Mouse (Mus musculus) intestine, postnatal 0 days (tissue): ENCODE data around the gene Ephx1. TPM values are rescaled to one million over a fixed set of nuclear protein-coding genes. Genes with fewer than 3 reads are reported as not detected.

ENCODE experiments used
- ATAC-seq: fragments of 200-750 bp; cut with Nextera tagmentation; 2 replicates; pipeline ENCODE4 v1.8.0; 2017; ENCODE audit warnings: mild to moderate bottlenecking, moderate TSS enrichment, moderate library complexity
- H3K27ac ChIP-seq: fragments of 300-500 bp; sonication (generic); 2 replicates; pipeline ENCODE4 v1.5.1; 2014; ENCODE audit warnings: mild to moderate bottlenecking, low read depth, low read length, moderate library complexity
- H3K27me3 ChIP-seq: fragments of 300-500 bp; sonication (generic); replicated peaks from 2 replicates; pipeline ENCODE4 v1.6.1; 2014; ENCODE audit warnings: low read length, mixed read lengths; ENCODE audit not compliant: control insufficient read depth, insufficient read depth
- H3K36me3 ChIP-seq: fragments of 300-500 bp; sonication (generic); 2 replicates; pipeline ENCODE4 v1.6.1; 2014; ENCODE audit warnings: mild to moderate bottlenecking, moderate library complexity; ENCODE audit not compliant: control insufficient read depth, insufficient read depth
- H3K4me1 ChIP-seq: fragments of 300-500 bp; sonication (generic); replicated peaks from 2 replicates; pipeline ENCODE4 v1.6.1; 2014; ENCODE audit warnings: antibody characterized with exemption, low read length, mixed read lengths; ENCODE audit not compliant: control insufficient read depth, insufficient read depth
- H3K4me2 ChIP-seq: fragments of 300-500 bp; sonication (generic); replicated peaks from 2 replicates; pipeline ENCODE4 v1.6.1; 2014; ENCODE audit warnings: low read depth, mild to moderate bottlenecking, moderate library complexity
- H3K4me3 ChIP-seq: fragments of 300-500 bp; sonication (generic); 2 replicates; pipeline ENCODE4 v1.5.1; 2014; ENCODE audit warnings: low read depth, low read length
- H3K9ac ChIP-seq: fragments of 300-500 bp; sonication (generic); 2 replicates; pipeline ENCODE4 v1.6.1; 2014; ENCODE audit warnings: mild to moderate bottlenecking, low read depth, low read length
- H3K9me3 ChIP-seq: fragments of 300-500 bp; sonication (generic); 2 replicates; pipeline ENCODE4 v1.6.1; 2016; ENCODE audit warnings: mixed run types; ENCODE audit not compliant: control insufficient read depth
- CTCF ChIP-seq: sonication (generic); IDR thresholded peaks from 2 replicates; pipeline ENCODE4 v1.5.1; 2016; ENCODE audit warnings: low read depth, mild to moderate bottlenecking, control low read depth, antibody characterized with exemption, moderate library complexity
- WGBS: fragments of 180-500 bp; shearing (Covaris S2); extraction: QIAGEN DNeasy Blood & Tissue Kit; methylation state at CpG from one replicate; pipeline ENCODE4 v1.1.7; 2014; 5-methylcytosine and 5-hydroxymethylcytosine counted together
- polyA plus RNA-seq: library from polyadenylated mRNA; unstranded; fragments of >200 nt; fragmentation: Nextera tagmentation; extraction: Ambion mirVana; gene quantifications from 2 replicates; pipeline ENCODE4 v1.2.1, GENCODE M21; 2015

The Ephx1 gene
- polyA plus RNA-seq, 1 experiment from 2014 or later = 4.3 TPM

DNA sequence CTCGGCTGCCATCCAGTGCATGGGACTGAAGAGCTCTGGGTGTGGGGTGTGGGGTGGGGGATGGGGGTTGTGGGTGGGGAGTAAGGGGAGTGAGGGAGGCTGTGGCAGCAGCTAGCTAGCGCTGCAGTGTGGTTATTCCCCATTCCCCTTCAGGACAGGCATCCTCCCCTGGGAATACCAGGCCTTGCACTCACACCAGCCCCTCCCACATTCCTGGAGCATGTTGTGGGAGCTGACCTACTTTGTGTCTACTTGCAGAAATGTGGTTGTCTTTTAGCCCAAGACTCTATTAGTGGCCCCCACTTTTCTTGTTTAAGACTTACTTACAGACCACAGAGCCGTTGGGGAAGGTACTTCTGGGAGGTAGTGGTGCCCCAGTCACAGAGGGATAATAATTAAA is 54.2 kb downstream of the Ephx1 start:
- TF ChIP-seq CTCF = no peak
- Histone ChIP-seq H3K36me3 (peaks cover 68% of the 10 kb centered on the region), H3K27ac (no peak overlapping the region), H3K27me3 (no peaks in the 10 kb centered on the region), H3K9me3 (no peaks in the 10 kb centered on the region), H3K4me1 (no peaks in the 10 kb centered on the region), H3K9ac (no peak overlapping the region), H3K4me2 (no peak overlapping the region), H3K4me3 (no peak overlapping the region)
- ATAC-seq = 0 out of 2 replicates have a peak, but pooled peaks have one; percentile 8
- WGBS = 65% methylated on average over 3 of the region's 3 CpGs

- no peak overlapping the region for H3K4me2 ChIP-seq
- ATAC-seq = no peak
- H3K4me1 ChIP-seq = no peaks in the 10 kb centered on the region
- no peak overlapping the region for H3K4me3 ChIP-seq
- peaks cover 71% of the 10 kb centered on the region for H3K36me3 ChIP-seq
- no peak overlapping the region for H3K27ac ChIP-seq
- no peaks in the 10 kb centered on the region for H3K27me3 ChIP-seq
- 80% methylated on average over 3 of the region's 3 CpGs for WGBS
- H3K9me3 ChIP-seq = no peaks in the 10 kb centered on the region
- H3K9ac ChIP-seq = no peak overlapping the region
- no peak for TF ChIP-seq CTCF
Measured at GRCm38 (mm10) chr1:180965786-180966185, 54.9 kb downstream of the Ephx1 start.

DNA sequence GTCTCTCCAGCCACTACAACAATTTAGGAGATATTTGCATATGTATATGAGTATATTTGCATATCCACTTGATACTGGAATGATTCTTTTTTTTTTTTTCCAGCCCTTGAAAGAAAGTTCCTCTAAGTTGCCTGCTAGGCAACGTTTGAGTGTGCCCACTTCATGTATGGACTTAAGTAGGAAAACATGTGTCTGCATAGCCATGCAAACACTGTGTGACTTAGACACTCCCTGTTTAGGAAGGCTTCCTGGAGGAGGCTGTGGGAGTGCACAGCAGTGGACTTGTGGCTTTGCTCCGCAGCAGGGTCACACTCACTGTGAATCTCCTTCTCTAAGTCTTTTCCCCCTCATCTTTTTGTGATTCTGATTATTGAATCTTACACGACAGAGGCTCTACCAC is 61.9 kb downstream of the Ephx1 start:
- Histone ChIP-seq H3K9me3 (no peaks in the 10 kb centered on the region), H3K4me2 (no peak overlapping the region), H3K4me3 (no peak overlapping the region), H3K27me3 (no peaks in the 10 kb centered on the region), H3K36me3 (peaks cover 82% of the 10 kb centered on the region), H3K27ac (no peak overlapping the region), H3K9ac (no peak overlapping the region), H3K4me1 (no peaks in the 10 kb centered on the region)
- WGBS = 69% methylated on average over 3 of the region's 3 CpGs
- no peak for TF ChIP-seq CTCF
- no peak for ATAC-seq

GRCm38 (mm10) chr1:180957989-180958388 is 62.7 kb downstream of the Ephx1 start:
- Histone ChIP-seq H3K4me3 (no peak overlapping the region), H3K9ac (no peak overlapping the region), H3K36me3 (peaks cover 83% of the 10 kb centered on the region), H3K9me3 (no peaks in the 10 kb centered on the region), H3K4me2 (no peak overlapping the region), H3K27ac (no peak overlapping the region), H3K4me1 (no peaks in the 10 kb centered on the region), H3K27me3 (no peaks in the 10 kb centered on the region)
- TF ChIP-seq CTCF = no peak
- ATAC-seq = 0 out of 2 replicates have a peak, but pooled peaks have one; percentile 13
- WGBS = 81% methylated on average over 3 of the region's 3 CpGs

DNA sequence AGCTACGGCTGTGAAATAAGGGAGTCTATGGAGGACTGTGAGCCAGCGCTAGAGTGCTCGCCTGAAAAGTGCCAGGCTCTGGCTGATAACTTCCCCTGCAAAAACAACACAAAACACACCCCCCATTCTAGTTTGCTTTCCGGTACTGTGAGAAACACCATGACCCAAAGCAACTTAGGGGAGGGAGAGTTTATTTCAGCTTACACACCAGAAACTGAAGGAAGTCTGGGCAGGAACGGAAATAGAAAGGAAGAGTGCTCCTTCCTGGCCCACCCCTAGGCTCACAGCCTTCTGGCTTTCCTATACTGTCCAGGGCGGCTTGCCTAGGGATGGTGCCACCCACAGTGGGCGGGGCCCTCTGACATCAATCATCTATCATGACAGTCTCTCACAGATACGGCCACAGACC is 63.7 kb downstream of the Ephx1 start:
- H3K4me3 ChIP-seq = no peak overlapping the region
- no peak overlapping the region for H3K27ac ChIP-seq
- peaks cover 81% of the 10 kb centered on the region for H3K36me3 ChIP-seq
- H3K9me3 ChIP-seq = no peaks in the 10 kb centered on the region
- no peaks in the 10 kb centered on the region for H3K27me3 ChIP-seq
- H3K4me2 ChIP-seq = no peak overlapping the region
- WGBS = 74% methylated on average over 8 of the region's 8 CpGs
- no peaks in the 10 kb centered on the region for H3K4me1 ChIP-seq
- ATAC-seq = 0 out of 2 replicates have a peak, but pooled peaks have one; percentile 19
- no peak for TF ChIP-seq CTCF
- no peak overlapping the region for H3K9ac ChIP-seq

GRCm38 (mm10) chr1:180956401-180956800 is 64.3 kb downstream of the Ephx1 start:
- Histone ChIP-seq H3K4me1 (no peaks in the 10 kb centered on the region), H3K9me3 (no peaks in the 10 kb centered on the region), H3K9ac (no peak overlapping the region), H3K27ac (no peak overlapping the region), H3K27me3 (no peaks in the 10 kb centered on the region), H3K36me3 (peaks cover 78% of the 10 kb centered on the region), H3K4me2 (no peak overlapping the region), H3K4me3 (no peak overlapping the region)
- WGBS = 89% methylated on average over 8 of the region's 8 CpGs
- no peak for TF ChIP-seq CTCF
- ATAC-seq = no peak

- H3K9ac ChIP-seq = no peak overlapping the region
- 73% methylated on average over 5 of the region's 5 CpGs for WGBS
- no peak for TF ChIP-seq CTCF
- H3K27ac ChIP-seq = no peak overlapping the region
- H3K36me3 ChIP-seq = peaks cover 64% of the 10 kb centered on the region
- H3K4me2 ChIP-seq = no peak overlapping the region
- H3K4me3 ChIP-seq = no peak overlapping the region
- no peak for ATAC-seq
- no peaks in the 10 kb centered on the region for H3K4me1 ChIP-seq
- H3K27me3 ChIP-seq = no peaks in the 10 kb centered on the region
- no peaks in the 10 kb centered on the region for H3K9me3 ChIP-seq
Measured at GRCm38 (mm10) chr1:180952808-180953207, 67.9 kb downstream of the Ephx1 start.
